Mouse (Mus musculus): ENCODE measurements around the gene Vps39. TPM values are rescaled to one million over a fixed set of nuclear protein-coding genes. Genes with fewer than 3 reads are reported as not detected.
A peak's percentile ranks its signal among the peaks of the same experiment; 100 is the strongest.

Vps39 gene
- 27.1 and 36.0 TPM in 2 replicates for polyA plus RNA-seq (2016; fragmentation: Nextera tagmentation; extraction: Ambion mirVana)

DNA sequence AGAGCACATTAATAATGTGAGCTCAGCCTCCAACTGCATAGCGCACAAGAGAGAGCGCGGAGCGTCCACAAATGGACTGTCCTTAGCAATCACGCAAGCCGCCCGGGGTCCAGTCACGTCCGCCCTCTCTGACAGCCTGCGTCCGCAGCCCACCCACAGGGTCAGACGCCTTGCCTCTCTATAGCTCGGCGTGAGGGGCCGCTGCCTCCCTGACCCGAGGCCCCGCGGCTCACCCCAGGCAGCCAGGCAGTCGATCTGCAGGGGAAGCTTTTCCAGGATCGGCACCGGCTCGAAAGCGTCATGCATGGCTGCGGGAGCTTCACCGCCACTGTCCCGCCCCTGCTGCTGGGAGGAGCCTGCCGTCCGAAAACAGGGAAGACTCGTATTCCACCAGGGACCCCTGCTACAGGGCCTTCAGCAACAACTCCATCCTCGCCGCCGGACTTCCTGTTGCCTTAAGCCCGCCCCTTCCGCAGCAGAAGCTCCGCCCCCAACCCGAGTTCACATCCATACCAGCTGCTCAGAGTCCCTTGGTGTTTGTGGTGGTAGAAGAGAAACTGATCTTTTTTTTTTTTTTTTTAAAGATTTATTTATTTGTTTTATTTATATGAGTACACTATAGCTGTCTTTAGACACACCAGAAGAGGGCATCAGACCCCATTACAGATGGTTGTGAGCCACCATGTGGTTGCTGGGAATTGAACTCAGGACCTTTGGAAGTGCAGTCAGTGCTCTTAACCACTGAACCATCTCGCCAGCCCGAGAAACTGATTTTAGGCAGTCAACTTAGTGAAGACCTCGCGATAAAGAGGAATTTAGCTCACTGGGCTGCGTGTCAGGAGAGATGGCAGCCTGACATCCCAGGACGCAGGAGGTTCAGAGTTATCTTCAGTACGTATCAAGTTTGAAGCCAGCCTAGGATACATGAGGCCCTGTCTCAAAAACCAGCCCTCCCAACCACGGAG lies at the start of gene Vps39:
Gene Vps39 (minus strand): TSS at position 456 of the 965 bp plus-strand sequence.
- DNase-seq (ENCODE audit: low spot score), result peak; percentile 92
- no peaks in the 10 kb centered on the region for H3K9me3 ChIP-seq
- H3K27ac ChIP-seq, result peak within 1 kb of the TSS; percentile 89
- 12% methylated on average over 44 of the region's 44 CpGs for WGBS
- H3K4me1 ChIP-seq (replicated peaks), result peaks cover 15% of the 10 kb centered on the region
- no peaks in the 10 kb centered on the region for H3K27me3 ChIP-seq (ENCODE audit: insufficient read depth, poor library complexity, severe bottlenecking)
- H3K36me3 ChIP-seq, result peaks cover 60% of the 10 kb centered on the region
- peak within 1 kb of the TSS; percentile 96 for H3K4me3 ChIP-seq

DNA sequence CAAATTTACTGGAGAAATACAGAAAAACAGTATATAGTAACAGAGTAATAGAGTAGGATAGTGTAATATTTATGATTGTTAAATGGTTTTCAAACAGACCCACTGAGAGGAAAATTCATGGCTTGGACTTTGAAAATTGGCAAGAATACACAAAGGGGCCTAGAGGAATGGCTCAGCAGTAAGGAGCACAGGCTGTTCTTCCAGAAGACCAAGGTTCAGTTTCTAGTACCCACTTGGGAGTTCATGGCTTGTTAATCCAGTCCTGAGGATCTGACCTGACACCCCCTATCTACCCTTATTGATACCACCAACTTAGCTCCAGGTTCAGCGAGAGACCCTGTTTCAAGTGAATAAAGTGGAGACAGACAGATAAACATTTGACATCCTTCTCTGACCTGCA lies 45.0 kb upstream of the Vps39 start:
- WGBS, result 93% methylated on average over 1 of the region's 1 CpGs
- no peaks in the 10 kb centered on the region for H3K9me3 ChIP-seq
- H3K4me3 ChIP-seq, result no peak overlapping the region
- DNase-seq (ENCODE audit: low spot score), result no peak
- H3K27ac ChIP-seq, result no peak overlapping the region
- peaks cover 64% of the 10 kb centered on the region for H3K36me3 ChIP-seq
- H3K4me1 ChIP-seq (replicated peaks), result peaks cover 9% of the 10 kb centered on the region
- H3K27me3 ChIP-seq (ENCODE audit: insufficient read depth, poor library complexity, severe bottlenecking), result no peaks in the 10 kb centered on the region

DNA sequence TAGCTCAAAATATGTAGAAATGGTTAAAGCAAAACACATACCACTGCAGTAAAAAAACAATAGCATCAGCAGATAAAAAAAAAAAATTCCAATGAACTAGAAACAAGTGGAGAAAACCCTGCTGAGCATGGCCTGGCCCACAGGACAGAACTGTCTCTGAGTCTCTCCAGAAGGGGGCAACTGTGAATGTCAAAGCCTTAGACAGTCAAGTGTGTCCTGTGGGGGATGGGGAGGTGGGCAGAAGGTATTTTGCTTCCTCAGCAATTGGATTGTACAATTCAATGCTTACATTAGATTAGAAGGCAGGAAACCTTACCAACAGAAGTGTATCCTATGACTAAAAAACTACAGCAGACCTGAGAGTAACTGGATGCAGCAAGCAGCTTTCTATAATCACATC lies 39.5 kb upstream of the Vps39 start:
- Histone ChIP-seq H3K9me3 (no peaks in the 10 kb centered on the region), H3K4me1 (replicated peaks) (no peaks in the 10 kb centered on the region), H3K4me3 (no peak overlapping the region), H3K36me3 (peaks cover 96% of the 10 kb centered on the region), H3K27ac (no peak overlapping the region), H3K27me3 (ENCODE audit: insufficient read depth, poor library complexity, severe bottlenecking) (no peaks in the 10 kb centered on the region)
- no peak for DNase-seq (ENCODE audit: low spot score)

DNA sequence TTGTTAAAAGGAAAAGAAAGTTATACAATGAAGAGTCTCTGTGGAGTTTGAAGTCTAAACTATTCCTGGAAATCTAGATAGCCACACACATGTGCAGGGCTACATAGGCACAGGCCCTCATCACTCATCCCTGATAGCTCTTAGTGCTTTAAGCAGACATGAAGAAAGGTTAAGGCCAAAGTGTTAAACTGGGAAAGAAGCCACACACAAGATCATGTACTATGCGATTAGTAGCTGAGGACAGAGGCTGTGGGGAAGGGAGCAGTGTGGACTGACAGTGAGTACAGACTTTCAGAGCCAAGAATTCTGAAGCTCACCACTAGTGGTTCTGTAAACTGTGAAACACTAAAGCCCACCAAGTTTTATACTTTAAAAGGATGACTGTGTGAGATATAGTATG lies 38.0 kb upstream of the Vps39 start:
- Histone ChIP-seq H3K27ac (no peak overlapping the region), H3K4me3 (no peak overlapping the region), H3K27me3 (ENCODE audit: insufficient read depth, poor library complexity, severe bottlenecking) (no peaks in the 10 kb centered on the region), H3K4me1 (replicated peaks) (no peaks in the 10 kb centered on the region), H3K36me3 (peaks cover 91% of the 10 kb centered on the region), H3K9me3 (no peaks in the 10 kb centered on the region)
- WGBS, result 97% methylated on average over 1 of the region's 1 CpGs
- no peak for DNase-seq (ENCODE audit: low spot score)

DNA sequence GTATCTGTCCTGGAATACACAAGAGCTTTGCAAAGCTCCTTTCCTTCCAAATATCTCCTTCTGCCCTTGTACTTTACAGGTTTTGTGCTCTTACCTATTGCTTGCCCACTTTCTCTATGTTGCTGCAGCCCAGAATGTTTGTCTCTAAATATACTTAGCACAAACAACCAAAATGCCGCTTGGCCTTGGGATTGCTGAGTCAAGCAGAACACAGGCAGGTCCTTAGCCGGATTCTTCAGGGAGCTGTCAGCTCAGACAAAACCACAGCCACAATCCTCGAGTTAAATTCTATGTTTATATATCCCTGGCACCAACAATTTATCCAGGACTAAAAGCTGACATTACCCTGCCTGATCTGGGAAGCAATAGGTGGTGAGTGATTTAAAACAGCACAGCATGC lies 36.4 kb upstream of the Vps39 start:
- H3K27ac ChIP-seq, result no peak overlapping the region
- DNase-seq (ENCODE audit: low spot score), result no peak
- 88% methylated on average over 3 of the region's 3 CpGs for WGBS
- H3K9me3 ChIP-seq, result no peaks in the 10 kb centered on the region
- H3K27me3 ChIP-seq (ENCODE audit: insufficient read depth, poor library complexity, severe bottlenecking), result no peaks in the 10 kb centered on the region
- peaks cover 91% of the 10 kb centered on the region for H3K36me3 ChIP-seq
- H3K4me3 ChIP-seq, result no peak overlapping the region
- H3K4me1 ChIP-seq (replicated peaks), result no peaks in the 10 kb centered on the region

DNA sequence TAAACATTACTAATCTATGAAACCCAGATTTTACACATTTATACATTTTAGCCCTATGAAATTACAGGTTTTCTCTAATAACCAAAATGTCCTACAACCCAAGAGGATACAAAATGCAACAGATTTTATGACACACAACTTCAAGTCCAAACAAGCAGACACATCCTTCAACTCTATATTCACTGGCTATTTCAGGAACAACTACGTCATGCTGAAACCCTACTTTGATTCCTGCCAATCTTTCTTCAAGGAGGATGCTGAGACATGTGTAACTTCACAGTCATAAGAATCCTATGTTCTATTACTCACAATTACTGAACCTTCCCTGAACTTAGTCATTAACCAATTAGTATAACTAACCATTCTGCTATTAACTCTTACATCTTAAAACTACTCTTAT lies 34.4 kb upstream of the Vps39 start:
- H3K27ac ChIP-seq, result no peak overlapping the region
- no peaks in the 10 kb centered on the region for H3K27me3 ChIP-seq (ENCODE audit: insufficient read depth, poor library complexity, severe bottlenecking)
- H3K4me1 ChIP-seq (replicated peaks), result no peaks in the 10 kb centered on the region
- H3K36me3 ChIP-seq, result peaks cover 91% of the 10 kb centered on the region
- H3K4me3 ChIP-seq, result no peak overlapping the region
- WGBS, result 96% methylated on average over 1 of the region's 1 CpGs
- H3K9me3 ChIP-seq, result no peaks in the 10 kb centered on the region
- no peak for DNase-seq (ENCODE audit: low spot score)

DNA sequence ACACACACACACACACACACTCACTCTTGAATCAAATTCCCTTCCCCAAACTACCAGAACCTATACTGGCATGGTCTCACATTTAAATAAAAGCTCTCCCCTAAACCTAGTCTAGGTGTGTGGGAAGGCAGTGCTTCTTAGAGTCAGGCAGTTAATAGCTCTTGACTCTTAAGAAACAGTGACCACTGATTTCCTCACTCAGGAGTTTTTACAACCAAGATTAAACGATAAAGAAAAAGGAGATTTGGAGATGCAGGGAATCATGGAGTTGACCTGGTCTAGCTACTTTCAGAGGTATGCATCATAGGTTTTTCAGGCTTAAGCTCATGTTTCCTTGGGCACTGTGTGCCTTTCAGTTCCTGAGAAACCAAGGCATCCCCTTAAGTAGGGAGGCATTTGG lies 33.3 kb upstream of the Vps39 start:
- no peaks in the 10 kb centered on the region for H3K9me3 ChIP-seq
- no peaks in the 10 kb centered on the region for H3K4me1 ChIP-seq (replicated peaks)
- WGBS, result 100% methylated on average over 1 of the region's 1 CpGs
- no peak for DNase-seq (ENCODE audit: low spot score)
- H3K27me3 ChIP-seq (ENCODE audit: insufficient read depth, poor library complexity, severe bottlenecking), result no peaks in the 10 kb centered on the region
- no peak overlapping the region for H3K27ac ChIP-seq
- peaks cover 91% of the 10 kb centered on the region for H3K36me3 ChIP-seq
- H3K4me3 ChIP-seq, result no peak overlapping the region

DNA sequence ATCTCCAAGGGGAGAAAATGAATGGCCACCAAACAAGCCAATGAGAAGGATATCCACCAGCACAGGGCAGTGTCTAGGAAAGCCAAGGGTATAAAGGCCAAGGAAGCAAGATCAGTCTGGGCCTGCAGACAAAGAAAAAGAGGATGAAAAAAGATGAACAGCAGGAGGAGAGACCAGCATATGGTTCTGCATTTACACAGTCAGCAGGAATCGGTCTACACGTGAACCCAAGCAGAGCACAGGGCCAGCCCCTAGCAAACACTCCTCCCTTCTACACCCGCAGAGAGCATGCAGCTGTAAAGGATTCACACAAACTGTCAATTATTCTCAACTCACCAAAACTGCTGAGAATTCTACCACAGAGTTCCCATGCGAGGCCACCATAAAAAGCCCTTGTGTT lies 20.9 kb upstream of the Vps39 start:
- peaks cover 92% of the 10 kb centered on the region for H3K36me3 ChIP-seq
- H3K4me1 ChIP-seq (replicated peaks), result no peaks in the 10 kb centered on the region
- no peaks in the 10 kb centered on the region for H3K9me3 ChIP-seq
- H3K27me3 ChIP-seq (ENCODE audit: insufficient read depth, poor library complexity, severe bottlenecking), result no peaks in the 10 kb centered on the region
- whole genome bisulfite sequencing, result 73% methylated on average over 4 of the region's 4 CpGs
- H3K27ac ChIP-seq, result no peak overlapping the region
- no peak for DNase-seq (ENCODE audit: low spot score)
- no peak overlapping the region for H3K4me3 ChIP-seq

DNA sequence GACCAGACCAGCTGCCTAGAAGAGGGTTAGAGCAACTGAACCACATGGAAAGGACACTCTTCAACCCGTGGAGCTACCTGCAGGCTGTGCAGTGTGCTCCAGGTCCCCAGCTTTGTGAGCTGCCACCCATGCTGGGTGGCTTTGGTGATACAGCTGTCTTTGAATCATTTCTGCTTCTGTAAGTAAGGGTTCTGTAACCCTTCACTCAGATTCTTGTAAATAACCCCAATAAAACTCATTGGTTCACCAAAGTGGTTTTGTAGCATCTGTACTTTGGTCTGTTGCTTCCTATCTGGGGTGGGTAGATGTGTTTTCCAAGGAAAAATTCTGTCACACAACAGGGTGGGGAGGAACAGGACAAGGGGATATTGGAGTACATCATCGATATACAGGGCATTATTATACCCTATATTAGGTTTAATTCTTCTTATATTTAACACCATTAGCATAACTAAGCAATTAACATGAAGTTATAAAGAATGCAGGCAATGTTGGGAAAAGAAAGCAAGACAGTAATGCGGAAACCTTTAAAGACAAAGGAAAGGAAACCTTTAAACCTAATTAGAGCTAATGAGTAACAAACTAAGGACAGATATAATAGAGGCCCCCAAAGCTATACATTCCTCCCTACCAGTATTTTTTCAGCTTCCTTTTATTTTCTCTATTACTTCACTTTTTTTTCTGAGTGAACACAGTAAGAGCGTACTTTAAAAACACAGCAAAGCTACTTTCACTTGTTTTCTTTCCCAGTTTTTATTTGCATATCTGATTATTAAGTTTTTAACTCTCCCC lies 14.7 kb upstream of the Vps39 start:
- Histone ChIP-seq H3K27ac (no peak overlapping the region), H3K4me3 (no peak overlapping the region), H3K9me3 (no peaks in the 10 kb centered on the region), H3K4me1 (replicated peaks) (no peaks in the 10 kb centered on the region), H3K36me3 (peaks cover 86% of the 10 kb centered on the region), H3K27me3 (ENCODE audit: insufficient read depth, poor library complexity, severe bottlenecking) (no peaks in the 10 kb centered on the region)
- whole genome bisulfite sequencing, result 96% methylated on average over 4 of the region's 4 CpGs
- no peak for DNase-seq (ENCODE audit: low spot score)

DNA sequence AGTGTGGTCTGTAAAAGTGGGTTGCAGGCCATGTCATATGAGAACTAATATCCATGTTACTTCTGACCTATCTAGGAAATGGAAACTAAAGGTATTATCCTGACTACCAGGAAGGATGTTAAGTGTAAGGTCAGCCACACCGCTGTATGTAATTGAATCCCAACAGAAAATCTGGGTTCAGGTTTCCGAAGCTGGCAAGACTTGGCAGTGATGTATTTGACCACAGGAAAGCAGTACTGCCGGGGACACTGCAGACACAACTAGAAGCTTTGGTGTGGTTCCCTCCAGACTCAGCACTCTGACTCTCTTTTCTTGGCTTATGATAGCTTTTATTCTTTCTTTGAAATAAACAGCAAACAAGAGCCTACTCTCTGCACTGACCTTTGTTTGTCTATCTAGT lies 13.6 kb upstream of the Vps39 start:
- 96% methylated on average over 3 of the region's 3 CpGs for WGBS
- Histone ChIP-seq H3K36me3 (peaks cover 86% of the 10 kb centered on the region), H3K27ac (no peak overlapping the region), H3K4me3 (no peak overlapping the region), H3K27me3 (ENCODE audit: insufficient read depth, poor library complexity, severe bottlenecking) (no peaks in the 10 kb centered on the region), H3K9me3 (no peaks in the 10 kb centered on the region), H3K4me1 (replicated peaks) (no peaks in the 10 kb centered on the region)
- DNase-seq (ENCODE audit: low spot score), result no peak

DNA sequence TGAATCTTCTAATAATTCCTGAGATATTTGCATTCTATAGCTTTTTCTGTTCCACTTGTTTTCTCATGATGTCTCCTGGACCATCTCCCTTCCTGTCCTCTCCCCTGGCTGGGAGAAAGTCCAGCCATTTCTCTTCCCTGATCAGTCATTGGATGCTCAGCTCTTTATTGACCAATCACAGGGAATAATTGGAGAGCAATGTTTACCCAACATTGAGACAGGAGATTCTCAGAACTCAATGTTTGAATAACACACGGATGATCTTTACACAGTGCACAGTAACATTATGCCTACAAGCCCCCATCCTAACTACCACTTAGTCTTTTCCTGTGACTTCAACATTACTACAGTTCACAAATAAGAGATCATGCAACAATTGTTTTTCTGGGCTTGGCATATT lies 7.5 kb upstream of the Vps39 start:
- H3K4me3 ChIP-seq, result no peak overlapping the region
- DNase-seq (ENCODE audit: low spot score), result no peak
- no peaks in the 10 kb centered on the region for H3K27me3 ChIP-seq (ENCODE audit: insufficient read depth, poor library complexity, severe bottlenecking)
- peaks cover 83% of the 10 kb centered on the region for H3K36me3 ChIP-seq
- no peaks in the 10 kb centered on the region for H3K4me1 ChIP-seq (replicated peaks)
- no peaks in the 10 kb centered on the region for H3K9me3 ChIP-seq
- WGBS, result 93% methylated on average over 1 of the region's 1 CpGs
- no peak overlapping the region for H3K27ac ChIP-seq

DNA sequence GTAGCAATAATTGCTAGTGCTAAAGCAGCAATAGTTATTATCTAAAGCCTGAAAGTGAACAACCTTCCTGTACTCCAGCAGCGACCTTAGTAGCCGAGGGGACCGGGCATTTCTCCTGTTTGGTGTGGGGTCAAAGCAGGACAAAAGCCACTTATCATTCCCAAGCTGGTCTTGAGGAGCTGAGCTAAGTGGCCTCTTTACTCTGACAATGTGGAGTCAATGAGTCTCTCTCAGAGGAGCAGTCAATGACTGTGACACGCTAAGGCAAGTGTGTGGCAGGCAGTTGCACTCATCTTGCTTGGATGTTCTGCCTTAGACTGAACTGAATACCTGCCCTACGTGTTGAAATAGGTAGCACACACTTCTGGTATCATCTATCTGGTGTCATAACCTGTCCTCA lies 1.6 kb downstream of the Vps39 start:
- H3K4me1 ChIP-seq (replicated peaks), result peaks cover 15% of the 10 kb centered on the region

DNA sequence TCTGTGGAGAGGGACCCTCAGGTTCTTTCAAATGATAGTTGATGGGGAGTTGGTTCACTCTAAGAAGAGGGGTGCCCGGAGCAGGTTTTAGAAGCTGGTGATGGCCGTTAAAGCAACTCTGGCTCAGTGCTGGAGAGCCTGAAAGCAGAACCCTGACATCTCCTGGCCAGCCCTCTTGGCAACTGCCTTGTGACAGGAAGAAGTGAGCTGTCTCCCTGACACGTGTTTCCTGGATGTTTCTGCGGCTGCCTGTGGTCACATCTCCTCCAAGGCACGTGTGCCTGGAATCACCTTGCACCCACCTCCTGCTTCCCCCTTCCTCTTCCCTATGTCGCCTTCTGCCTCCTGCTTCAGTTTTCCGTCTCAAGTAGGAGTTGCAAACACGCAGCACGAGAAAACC lies 4.8 kb downstream of the Vps39 start:
- WGBS, result 90% methylated on average over 9 of the region's 9 CpGs
- no peak for DNase-seq (ENCODE audit: low spot score)
- Histone ChIP-seq H3K27me3 (ENCODE audit: insufficient read depth, poor library complexity, severe bottlenecking) (no peaks in the 10 kb centered on the region), H3K9me3 (no peaks in the 10 kb centered on the region), H3K4me3 (no peak overlapping the region), H3K4me1 (replicated peaks) (peaks cover 15% of the 10 kb centered on the region), H3K27ac (no peak overlapping the region), H3K36me3 (peaks cover 67% of the 10 kb centered on the region)

More for the DNA sequence above, 1.6 kb downstream of the Vps39 start:
- Histone ChIP-seq H3K27me3 (ENCODE audit: insufficient read depth, poor library complexity, severe bottlenecking) (no peaks in the 10 kb centered on the region), H3K36me3 (peaks cover 62% of the 10 kb centered on the region), H3K4me3 (peak overlapping the region; percentile 96; the same call in 1 of the 2 replicates), H3K27ac (no peak overlapping the region), H3K9me3 (no peaks in the 10 kb centered on the region)
- DNase-seq (ENCODE audit: low spot score), result no peak
- 89% methylated on average over 5 of the region's 5 CpGs for WGBS
